Mouse (Mus musculus): ENCODE data around the gene 0610040J01Rik.
"Not testable (repeated sequence)": the region's sequence is repeated elsewhere in the genome, so short reads cannot be mapped to it uniquely, and the experiment has no call there.

0610040J01Rik gene

DNA sequence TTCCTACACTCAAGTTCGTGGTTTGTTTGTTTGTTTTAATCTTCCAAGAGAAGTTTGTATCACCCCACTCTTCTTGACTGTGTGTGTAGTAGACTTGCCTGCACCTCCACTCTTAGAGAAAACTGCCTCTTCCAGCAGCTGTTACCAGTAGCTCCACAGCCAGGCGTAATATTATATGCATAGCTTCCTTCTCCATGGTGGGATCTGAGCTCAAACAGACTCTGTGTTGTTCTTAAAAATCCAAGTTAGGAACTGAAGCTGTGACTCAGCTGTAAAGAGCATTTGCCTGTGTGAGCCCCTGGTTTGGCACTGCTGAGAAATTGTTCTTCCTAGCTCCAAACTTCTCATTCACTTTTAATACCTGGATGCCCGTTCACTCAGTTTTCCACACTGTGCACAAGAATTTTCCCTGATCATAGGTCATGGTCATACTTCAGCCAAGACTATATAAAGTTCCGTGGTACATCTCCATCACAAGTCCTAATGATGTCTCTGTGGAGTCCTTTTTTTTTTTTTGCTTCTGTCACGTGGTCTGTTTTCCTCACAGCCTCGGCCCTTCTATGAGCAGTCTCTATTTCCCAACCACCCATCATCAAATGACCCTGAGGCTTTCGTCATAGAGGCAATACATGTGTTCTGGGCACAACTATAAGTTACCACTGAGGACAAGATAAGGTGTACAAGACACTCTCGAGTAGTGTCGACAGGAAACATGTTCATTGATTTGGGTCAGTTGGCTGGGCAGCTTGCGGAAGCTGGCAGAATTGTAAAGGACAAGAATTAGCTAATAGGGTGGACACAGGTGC lies 16.4 kb downstream of the 0610040J01Rik start:
- no peak for DNase-seq (ENCODE audit: inconsistent ontology term)

DNA sequence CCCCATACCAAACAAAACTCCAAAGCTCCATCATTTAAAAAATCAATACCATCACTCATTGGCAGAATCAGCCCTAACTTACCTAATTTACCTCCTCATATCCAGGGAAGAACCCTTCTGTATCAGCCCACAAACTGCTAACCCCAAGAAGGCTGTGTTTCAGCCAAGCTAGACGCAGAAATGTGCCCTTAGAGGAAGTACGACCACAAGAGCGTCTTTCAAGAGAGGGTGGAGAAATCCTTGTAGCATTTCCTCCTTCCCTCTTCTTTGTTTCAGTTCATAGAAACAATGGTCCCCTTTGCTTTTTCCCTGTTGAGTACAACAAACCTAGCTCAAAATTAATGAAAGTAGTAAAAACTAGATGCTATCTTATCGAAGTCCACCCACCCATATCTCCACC lies 18.9 kb downstream of the 0610040J01Rik start:
- DNase-seq (ENCODE audit: inconsistent ontology term), result no peak

DNA sequence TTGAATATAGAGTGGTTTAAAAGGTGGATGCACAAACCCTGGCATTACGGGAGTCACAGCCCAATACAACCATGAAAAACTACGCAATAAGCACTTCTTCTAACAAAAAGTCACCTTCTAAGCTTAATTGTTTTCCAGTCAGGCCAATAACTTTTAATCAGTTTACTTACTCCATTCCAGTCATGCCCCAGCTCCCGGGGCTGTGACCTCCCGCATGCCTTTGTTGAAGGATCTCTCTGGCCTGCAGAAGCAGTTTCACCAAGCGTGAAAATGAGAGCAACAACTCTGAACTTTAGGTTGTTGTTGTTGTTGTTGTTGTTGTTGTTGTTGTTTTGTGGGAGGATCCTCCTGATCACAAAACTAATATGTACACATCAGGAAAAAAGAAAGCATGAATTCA lies 21.8 kb downstream of the 0610040J01Rik start:
- peak; percentile 38 for DNase-seq (ENCODE audit: inconsistent ontology term)

GRCm38 (mm10) chr5:63834435-63834834 lies 22.3 kb downstream of the 0610040J01Rik start:
- no peak for DNase-seq (ENCODE audit: inconsistent ontology term)

DNA sequence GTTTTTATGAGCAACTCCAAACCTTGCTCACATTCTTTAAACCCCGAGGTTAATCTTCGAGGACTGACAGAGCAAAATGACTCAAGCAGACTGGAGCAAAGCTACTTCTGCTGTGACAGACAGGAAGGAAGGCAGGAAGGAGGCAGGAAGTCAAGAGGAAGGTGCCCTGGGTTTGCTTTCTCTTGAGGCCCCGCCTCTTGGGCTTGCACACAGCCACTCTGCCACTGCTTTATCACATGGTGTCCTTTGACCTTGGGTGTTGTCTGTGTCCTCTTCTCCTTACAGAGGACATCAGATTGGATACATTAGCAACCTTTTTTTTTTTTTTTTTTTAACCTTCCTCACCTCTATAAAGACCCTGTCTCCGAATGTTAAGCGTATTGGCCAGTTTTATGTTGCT lies 25.0 kb downstream of the 0610040J01Rik start:
- DNase-seq (ENCODE audit: inconsistent ontology term), result no peak

- DNase-seq (ENCODE audit: inconsistent ontology term), result no peak
These were observed 25.7 kb downstream of the 0610040J01Rik start for GRCm38 (mm10) chr5:63837851-63838250.

GRCm38 (mm10) chr5:63839801-63840416 lies 27.7 kb downstream of the 0610040J01Rik start:
- DNase-seq (ENCODE audit: inconsistent ontology term), result no peak

GRCm38 (mm10) chr5:63847080-63847479 lies 34.9 kb downstream of the 0610040J01Rik start:
- DNase-seq (ENCODE audit: inconsistent ontology term), result no peak

DNA sequence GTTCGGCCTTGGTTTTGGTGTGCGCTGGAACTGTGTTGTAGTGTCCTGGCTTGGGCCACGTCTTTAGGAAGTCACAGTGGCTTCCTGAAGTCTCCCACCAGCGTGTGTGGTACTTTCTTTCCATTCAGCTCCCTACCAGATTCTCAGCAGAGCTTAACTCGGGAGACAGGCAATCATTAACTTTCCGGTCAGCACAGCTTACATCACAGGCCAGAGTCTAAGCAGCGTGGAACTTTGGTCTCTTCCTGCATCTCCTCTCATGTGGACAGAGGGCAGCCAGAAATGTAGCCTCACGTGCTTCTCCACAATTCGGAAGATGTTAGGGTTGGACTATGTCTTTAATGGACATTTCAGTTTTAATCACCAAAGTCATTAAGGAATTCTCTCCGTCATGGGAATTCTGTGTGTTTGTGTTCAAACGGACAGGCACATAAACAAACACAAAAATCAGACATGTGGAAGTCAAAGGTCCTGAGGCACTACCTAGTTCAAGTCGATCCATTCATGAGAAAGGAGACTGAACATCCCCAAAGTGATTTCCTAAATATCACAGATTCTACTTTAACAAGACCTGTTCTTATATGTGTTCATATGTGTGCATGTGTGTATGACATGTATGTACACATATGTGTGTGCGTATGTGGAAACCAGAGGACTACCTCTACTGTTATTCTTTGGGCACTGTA lies 35.5 kb downstream of the 0610040J01Rik start:
- no peak for DNase-seq (ENCODE audit: inconsistent ontology term)

DNA sequence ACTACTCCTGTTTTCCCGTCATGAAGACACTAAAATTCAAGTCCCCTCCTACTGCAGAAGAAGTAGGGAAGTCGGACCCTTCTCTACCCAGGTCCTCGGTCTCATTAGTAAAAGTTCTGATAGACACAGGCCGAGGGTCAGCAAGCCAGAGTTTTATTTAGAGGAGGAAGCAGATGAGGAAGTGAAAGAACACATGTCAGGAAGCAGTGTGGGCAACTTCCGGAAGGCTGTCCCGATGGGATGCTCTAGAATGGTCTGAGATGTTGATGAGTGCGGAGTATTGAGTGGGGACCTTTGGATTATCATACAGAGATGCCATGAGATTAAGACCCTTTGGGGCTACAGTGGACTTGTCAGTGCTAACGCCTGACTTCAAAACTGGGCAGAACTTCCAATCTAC lies 46.7 kb downstream of the 0610040J01Rik start:
- no peak for DNase-seq (ENCODE audit: inconsistent ontology term)

- no peak for DNase-seq (ENCODE audit: inconsistent ontology term)
These were observed 55.3 kb downstream of the 0610040J01Rik start for GRCm38 (mm10) chr5:63867421-63867820.

DNA sequence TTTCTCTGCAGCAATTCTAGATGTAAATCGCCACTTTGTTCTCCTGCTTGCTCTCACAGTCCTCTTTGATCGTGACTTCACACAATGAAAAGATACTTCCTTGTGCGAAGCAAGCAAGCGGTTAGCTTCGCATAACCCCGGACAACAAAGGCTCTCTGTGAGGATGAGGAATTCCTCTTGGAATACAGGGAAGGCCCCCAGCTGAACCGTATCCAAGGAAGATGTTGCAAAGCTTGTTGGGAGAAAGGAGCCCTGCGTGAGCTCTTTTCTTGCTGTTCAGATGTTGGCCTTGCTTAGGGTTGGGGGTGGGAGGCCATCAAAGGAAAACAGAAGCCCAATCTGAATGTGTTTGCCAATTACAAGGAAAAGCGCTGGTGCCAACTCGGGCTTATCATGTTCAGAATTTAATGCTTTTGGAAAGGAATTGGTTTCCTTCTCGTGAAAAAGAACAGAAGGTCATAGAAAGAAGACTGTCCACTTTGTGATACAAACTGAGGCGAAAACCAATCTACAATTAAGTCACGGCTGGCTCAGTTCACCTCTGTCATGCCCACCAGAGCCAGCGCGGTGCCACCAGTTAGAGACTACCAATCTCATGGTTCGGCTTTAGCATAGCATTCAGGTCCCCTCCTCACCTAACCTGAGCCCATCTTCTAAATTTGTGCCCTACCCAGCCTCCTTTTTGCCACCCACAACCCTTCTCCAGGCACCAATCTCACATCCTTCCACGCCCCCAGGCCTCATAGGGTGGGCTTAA lies 60.2 kb downstream of the 0610040J01Rik start:
- DNase-seq (ENCODE audit: inconsistent ontology term), result peak; percentile 69

GRCm38 (mm10) chr5:63874880-63875279 lies 62.7 kb downstream of the 0610040J01Rik start:
- no peak for DNase-seq (ENCODE audit: inconsistent ontology term)

DNA sequence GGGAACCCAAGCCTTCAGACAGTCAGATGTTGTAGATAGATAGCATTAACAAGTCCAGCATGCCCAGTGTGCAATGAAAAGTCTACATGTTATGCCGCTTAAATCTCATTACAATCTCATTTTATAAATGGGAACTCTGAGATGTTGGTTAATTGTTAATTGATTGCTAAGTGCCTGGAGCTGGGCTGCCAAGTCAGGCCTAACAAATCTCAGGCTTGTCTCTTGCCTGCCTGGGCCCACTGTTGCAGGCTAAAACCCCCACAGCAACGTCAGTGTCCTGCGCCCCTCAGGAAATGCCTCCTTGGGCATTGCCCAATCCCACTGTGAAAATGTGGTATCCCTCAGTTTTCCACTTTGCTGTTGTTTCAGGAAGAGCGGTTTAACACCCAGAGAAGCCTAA lies 63.9 kb downstream of the 0610040J01Rik start:
- no peak for DNase-seq (ENCODE audit: inconsistent ontology term)

GRCm38 (mm10) chr5:63879026-63879425 lies 66.9 kb downstream of the 0610040J01Rik start:
- no peak for DNase-seq (ENCODE audit: inconsistent ontology term)

DNA sequence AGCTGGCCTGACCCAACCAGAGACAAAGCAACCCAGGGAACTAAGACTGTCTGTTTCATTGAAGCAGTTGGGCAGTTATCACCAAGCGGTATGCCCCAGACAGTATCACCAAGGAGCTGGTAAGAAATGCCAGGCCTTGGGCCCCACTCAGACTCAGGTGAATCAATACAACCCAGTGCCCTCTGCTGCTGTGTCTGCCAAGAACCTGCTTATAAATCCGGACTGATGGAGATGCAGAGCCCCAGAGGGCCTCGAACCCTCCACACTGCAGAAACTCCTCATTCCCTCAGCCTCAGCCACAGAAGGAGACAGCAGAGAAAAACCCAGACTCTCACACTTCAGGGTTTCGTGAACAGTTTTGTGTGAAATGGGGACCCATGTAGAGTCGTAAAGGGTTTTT lies 74.1 kb downstream of the 0610040J01Rik start:
- DNase-seq (ENCODE audit: inconsistent ontology term), result no peak

GRCm38 (mm10) chr5:63886709-63887108 lies 74.5 kb downstream of the 0610040J01Rik start:
- peak; percentile 56 for DNase-seq (ENCODE audit: inconsistent ontology term)

GRCm38 (mm10) chr5:63887111-63887510 lies 74.9 kb downstream of the 0610040J01Rik start:
- no peak for DNase-seq (ENCODE audit: inconsistent ontology term)

- no peak for DNase-seq (ENCODE audit: inconsistent ontology term)
These were observed 79.1 kb downstream of the 0610040J01Rik start for GRCm38 (mm10) chr5:63891241-63891640.

DNA sequence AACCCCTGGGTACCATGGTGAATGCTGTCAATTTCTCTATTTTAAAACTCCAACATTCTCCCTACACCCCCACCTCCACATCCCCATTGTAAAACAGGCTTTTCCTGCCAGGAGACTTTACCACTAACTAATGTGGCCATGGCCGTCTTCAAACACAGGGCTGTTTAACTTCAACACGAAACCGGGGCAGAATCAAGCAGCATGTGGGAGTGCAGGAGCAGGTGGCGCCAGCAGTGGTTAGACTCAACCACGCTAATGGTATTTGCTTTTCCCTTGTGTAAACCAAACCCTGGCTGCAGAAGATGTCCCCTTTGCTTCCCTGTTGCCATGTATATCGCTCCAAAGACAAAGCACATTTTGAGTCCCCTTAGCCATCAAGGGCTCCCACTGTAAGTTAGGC lies 79.7 kb downstream of the 0610040J01Rik start:
- no peak for DNase-seq (ENCODE audit: inconsistent ontology term)

DNA sequence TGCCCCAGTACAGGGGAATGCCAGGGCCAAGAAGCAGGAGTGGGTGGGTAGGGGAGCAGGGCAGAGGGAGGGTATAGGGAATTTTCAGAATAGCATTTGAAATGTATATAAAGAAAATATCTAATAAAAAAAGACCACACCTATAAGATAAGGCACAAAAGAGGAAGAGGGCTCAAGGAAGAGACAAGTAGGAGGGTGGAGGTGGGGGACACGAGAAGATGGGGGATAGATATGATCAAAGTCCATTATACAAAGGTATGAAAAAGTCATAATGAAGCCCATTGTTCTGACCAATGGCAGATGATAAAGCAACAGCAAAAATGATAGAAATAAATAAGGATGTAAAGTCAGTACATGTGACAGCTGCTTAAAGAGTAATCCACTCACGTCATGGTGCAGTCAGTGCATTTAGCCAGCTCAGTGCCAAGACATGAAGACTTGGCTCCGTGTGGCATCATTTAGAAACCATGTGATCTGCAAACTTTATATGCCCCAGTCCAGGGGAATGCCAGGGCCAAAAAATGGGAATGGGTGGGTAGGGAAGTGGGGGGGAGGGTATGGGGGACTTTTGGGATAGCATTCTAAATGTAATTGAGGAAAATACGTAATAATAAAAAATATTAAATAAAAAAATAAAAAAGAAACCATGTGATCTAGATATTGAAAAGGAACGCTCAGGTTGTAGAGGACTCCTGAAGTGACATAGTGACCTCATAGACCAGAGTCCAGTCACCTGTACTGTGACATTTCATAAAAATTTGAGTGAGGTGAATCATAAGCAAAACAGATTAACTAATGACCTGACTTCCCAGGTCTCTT lies 85.0 kb downstream of the 0610040J01Rik start:
- not testable (repeated sequence) for DNase-seq (ENCODE audit: inconsistent ontology term)

All from Muller cell, postnatal 12 days (primary cell).